Mouse (Mus musculus): ENCODE results near the gene Mrvi1.

The Mrvi1 gene

GRCm38 (mm10) chr7:110982053-110982705, at the start of gene Mrvi1:
TSS of gene Mrvi1 (minus strand) at chr7:110982461.
- 62% methylated on average over 7 of the region's 7 CpGs for WGBS

- under 1% methylated on average over 29 of the region's 29 CpGs for WGBS
These were observed 46.8 kb upstream of the Mrvi1 start for GRCm38 (mm10) chr7:111029046-111029553.

- WGBS, result 5% methylated on average over 45 of the region's 45 CpGs
These were observed 46.2 kb upstream of the Mrvi1 start, which contains the start of gene Ctr9 for GRCm38 (mm10) chr7:111028281-111029045. TSS of gene Ctr9 (plus strand) at chr7:111028951.

DNA sequence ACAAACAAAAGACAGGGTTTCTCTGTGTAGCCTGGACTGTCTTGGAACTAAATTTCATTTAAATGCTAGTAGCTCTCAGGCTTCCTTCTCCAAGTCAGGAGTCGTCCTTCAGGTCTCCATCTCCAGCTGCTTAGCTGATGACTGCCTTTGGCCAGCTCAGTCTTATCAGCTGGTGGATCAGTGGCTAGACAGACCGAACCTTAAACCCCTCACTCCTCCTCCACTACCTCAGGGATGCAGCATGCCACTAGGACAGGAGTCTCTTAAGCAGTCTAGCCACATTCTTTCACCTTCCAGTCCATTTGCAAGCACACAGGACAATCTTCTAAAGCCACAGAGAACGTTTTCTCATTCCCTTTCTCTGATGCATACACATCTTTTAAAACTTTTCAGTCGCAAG, 42.7 kb upstream of the Mrvi1 start:
- WGBS, result 85% methylated on average over 4 of the region's 4 CpGs

- WGBS, result 62% methylated on average over 8 of the region's 8 CpGs
These were observed 41.9 kb upstream of the Mrvi1 start for GRCm38 (mm10) chr7:111024068-111024594.

DNA sequence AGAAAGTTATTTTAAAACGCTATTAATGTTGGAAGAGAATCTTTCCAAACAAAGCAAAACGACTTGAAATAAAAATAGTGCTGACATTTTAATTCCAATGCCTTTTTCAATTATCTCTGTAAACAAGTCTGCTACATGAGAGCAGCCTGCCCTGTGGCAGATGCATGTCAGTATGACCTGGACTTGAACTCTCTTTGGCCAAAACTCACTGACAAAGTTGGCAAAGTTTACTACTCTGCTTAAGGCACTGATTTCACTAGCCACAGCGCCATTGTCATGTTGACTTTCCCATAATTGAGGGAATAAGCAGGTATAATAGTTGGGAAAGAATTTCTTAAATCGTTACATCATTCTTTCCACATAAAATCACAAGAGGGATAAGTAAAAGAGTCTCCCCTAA, 38.6 kb upstream of the Mrvi1 start:
- 76% methylated on average over 4 of the region's 4 CpGs for WGBS

- WGBS, result 57% methylated on average over 3 of the region's 3 CpGs
These were observed 34.7 kb upstream of the Mrvi1 start for GRCm38 (mm10) chr7:111016921-111017320.

DNA sequence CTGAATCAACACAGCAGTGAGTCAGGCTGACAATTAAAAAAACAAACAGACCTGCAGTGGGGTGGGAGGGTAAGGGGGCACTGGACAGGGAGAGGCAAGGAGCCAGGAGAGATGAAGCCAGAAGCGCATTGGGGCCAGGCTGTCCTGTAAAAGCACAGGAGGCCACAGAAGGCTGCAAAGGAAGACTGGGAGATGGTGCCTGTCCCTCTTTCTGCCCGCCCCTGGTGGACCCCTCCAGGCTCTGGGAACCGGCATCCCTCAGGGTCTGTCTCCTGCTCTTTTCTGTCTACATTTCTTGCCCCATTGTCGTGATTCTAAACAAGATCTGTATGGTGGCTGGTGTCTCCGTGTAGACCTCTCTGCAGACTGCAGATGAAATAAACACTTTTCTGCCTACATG, 33.5 kb upstream of the Mrvi1 start:
- WGBS, result 80% methylated on average over 5 of the region's 5 CpGs

GRCm38 (mm10) chr7:111014893-111015292, 32.6 kb upstream of the Mrvi1 start:
- WGBS, result 24% methylated on average over 5 of the region's 5 CpGs

GRCm38 (mm10) chr7:111014039-111014605, 31.9 kb upstream of the Mrvi1 start:
- 76% methylated on average over 7 of the region's 7 CpGs for WGBS

DNA sequence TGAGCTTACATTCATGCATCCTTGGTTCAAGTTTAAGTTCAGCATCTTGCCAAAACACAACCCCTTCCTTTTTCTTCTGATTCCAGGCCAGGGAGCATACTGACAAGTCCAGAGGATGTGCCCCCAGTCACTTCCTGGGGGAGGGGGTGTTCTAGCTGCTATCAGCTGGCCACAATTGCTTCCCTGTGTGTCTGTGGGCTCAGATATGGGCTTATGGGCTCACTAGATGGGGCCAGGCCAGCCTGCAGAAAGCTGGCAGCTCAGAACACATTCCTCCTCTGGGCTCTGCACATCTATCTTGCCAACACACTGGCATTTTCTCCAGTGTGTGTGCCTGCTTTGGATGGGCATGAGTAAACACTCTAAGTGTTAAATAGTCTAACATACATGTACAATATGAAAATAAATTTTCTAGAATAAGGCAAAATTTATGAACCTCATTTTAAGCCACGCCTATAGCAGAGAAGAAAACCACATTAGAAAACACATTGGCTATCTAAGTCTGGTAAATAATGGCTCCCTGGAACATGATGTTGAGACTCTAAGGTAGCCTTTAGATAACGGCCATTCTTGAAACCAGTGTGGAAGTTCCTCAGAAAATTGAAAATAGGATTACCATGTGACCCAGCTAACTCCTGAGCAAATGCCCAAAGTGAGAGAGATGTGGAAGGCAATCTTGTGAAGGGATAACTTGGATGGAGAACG, 22.0 kb upstream of the Mrvi1 start:
- 92% methylated on average over 3 of the region's 3 CpGs for WGBS

DNA sequence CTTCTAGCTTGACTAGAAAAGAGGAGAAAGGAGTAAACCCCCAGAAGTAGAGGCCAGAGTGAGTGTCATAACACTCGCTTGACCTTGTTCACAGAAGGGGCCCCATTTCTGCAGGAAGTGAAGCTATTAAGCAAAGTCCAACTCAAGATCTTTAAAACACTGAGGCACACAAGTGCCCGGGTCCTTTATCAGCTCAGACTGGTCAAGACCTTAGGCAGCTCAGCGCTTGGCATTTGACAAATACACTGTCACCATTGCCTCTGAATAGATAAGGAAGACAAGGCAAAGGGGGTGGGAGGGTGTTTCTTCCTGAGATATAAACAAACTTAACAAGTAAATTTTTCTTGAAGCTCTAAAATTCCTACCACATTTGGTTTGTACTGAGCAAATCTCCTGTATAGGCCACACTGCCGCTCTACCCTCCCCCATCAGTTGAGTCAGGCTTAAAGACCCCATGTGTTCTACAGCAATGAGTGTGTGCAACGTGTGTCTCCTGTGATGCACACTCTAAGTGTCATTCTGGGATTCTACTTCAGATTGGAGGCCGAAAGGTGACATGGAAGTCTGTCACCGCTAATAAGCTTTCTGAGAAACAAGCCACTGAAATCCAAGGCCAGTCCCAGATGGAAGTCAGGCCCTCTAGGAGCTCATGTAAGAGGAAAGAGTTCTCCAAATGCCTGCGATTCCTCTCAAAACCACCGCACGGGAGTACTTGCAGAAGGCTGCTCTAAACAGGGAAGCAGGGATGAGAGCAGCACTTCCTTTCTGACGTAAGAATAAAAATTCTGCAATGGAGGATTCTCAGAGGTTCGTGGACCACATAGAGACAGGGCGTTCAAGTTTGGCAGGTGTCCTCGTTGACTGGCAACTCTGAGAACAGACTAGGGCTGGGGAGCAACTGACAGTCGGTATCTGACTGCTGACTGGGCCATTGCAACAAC, 16.9 kb upstream of the Mrvi1 start:
- 87% methylated on average over 15 of the region's 15 CpGs for WGBS

- WGBS, result 80% methylated on average over 4 of the region's 4 CpGs
These were observed 8.9 kb upstream of the Mrvi1 start for GRCm38 (mm10) chr7:110991221-110991494.

DNA sequence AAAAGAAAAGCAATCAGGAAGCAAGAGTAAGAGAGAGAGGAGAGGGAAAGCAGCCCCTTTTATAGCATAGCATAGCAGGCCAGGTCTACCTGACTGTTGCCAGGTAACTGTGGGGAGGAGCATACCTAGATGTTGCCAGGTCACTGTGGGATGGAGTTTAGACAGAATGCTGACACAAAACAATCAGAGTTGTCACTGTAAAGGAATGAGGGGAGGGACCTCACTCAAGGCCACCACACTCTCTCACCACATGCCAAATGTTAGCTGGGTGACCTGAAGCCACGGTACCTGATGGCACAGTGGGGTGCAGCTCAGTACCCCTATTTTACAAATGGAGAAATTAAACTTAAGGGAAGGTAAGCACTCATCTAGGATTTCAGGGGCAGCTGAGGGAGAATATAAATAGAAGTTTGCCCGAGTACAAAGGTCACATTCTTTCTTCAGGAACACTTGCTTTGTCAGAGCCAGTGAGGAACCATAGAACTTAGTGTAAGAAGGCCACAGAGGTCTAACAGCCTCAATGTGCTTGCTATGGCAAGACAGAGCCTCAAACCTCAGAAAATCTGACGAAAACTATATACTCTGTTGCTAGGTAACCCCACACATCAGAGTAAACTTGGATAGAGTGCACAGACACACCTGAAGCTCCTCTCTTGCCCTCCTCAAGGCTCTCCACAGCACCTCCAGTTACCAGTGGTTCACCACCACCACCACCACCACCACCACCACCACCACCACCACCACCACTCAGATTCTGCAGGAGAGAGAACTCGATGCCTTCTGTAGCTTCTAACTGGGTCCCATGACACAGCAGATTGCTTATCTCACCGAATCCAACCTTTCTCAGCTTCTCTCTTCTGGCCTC, 8.3 kb upstream of the Mrvi1 start:
- 52% methylated on average over 5 of the region's 5 CpGs for WGBS

DNA sequence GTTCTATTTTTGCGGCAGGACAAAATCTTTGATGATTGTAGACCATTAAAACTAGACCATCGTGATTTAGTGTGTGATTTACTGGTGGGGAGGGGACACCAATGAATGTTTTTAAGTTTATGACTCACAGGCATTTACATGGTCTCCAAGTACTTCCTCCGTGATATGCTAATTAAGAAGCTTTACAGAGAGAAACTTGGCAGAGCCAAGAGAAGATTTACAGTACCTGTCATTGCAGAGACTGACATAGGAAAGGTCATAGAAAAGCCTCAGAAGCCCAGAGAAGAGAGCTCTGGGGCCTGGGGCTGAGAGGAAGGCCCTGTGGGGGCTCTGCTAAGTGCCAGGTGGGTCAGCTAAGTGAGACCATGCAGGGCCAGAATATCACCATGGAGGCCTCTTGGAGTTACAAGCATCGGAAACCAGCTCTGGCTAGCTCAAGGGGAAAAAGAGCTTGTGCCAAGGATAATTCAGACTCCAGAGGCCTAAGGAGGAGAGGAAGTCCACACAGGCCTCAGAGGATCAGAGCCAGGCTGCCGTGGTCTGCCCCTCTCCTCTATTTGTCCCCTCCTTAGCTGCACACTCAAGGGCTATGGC, 7.1 kb upstream of the Mrvi1 start:
- 47% methylated on average over 5 of the region's 5 CpGs for WGBS

GRCm38 (mm10) chr7:110988081-110988480, 5.8 kb upstream of the Mrvi1 start:
- WGBS, result 64% methylated on average over 3 of the region's 3 CpGs

GRCm38 (mm10) chr7:110985581-110986265, 3.5 kb upstream of the Mrvi1 start:
- 74% methylated on average over 7 of the region's 7 CpGs for WGBS

- WGBS, result 80% methylated on average over 5 of the region's 5 CpGs
These were observed 1.4 kb upstream of the Mrvi1 start for GRCm38 (mm10) chr7:110983621-110984020.

GRCm38 (mm10) chr7:110982764-110983163, 503 bp upstream of the Mrvi1 start:
- 58% methylated on average over 4 of the region's 4 CpGs for WGBS
